Comparison of ENCODE assay signal across 12 mouse cellular contexts in the genomic region with DNA sequence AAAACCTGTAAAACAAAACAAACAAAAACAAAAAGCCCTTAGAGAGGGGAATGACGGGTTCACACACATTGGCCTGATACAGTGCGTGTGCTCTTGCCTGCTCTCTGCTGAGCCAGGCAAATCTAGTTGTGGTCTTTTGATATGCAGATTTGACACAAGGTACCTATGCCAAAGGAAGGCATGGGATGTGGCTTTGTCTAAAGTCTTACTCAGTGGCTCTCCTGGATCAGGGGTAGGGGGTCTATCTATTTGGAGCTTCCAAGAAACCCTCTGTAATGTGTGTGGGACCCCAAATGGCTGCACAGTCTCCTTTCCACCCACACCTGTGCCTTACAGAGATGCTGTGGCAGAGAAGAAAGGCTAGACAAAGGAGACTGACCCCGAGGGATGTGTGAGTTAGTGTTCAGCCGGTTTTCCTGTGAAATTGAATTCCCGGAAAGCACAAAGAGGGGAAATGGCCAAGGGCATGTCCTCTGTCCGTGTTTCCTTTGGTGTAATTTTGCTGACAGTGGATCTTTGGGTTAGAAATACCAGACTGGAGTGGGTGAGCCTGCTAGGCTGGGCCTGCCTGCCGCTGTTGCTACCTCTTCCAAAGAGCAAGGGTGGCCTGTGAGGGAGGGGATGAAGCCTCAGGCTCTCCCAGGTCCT.
A peak's percentile ranks its signal among the peaks of the same experiment; 100 is the strongest.
DNase-seq lines count a peak whose midpoint lies in the region; ATAC-seq and TF ChIP-seq lines count a peak whose summit lies in the region.
"Had no signal": no experiment of that assay in that cellular context is flagged by ENCODE, and none has a peak within 500 bp of the region (broad histone marks: within the 10 kb centered on the region; RNA-seq: fewer than 3 reads in every experiment).

No protein-coding gene starts in this region.

- DNase-seq in heart, postnatal 25 days (ENCODE audit: low spot score): no peak
- DNase-seq in lung, embryonic 14.5 days: peak; percentile 53
- no peak for DNase-seq in lung, adult 18-20 months
- DNase-seq in lung, postnatal 36 days: peak; percentile 3
- DNase-seq in left cerebral cortex, postnatal 10 days (ENCODE audit: extremely low spot score in 1 of 2, low spot score in 2 of 2): no peak
- no peak for DNase-seq in urinary bladder, adult 2 months (ENCODE audit: low spot score)
- DNase-seq: cerebellum, adult 8-10 months; forebrain, postnatal 0 days; thymus, adult 18-20 months had no signal

- no peak overlapping the region for H3K4me2 ChIP-seq in heart, embryonic 12.5 days
- H3K4me2 ChIP-seq in lung, embryonic 14.5 days: no peak overlapping the region
- no peak overlapping the region for H3K4me2 ChIP-seq in heart, embryonic 16.5 days (ENCODE audit: low read depth, low read length)

- 50% methylated on average over 7 of the region's 7 CpGs for WGBS in heart, embryonic 12.5 days
- WGBS in lung, embryonic 14.5 days: 59% methylated on average over 7 of the region's 7 CpGs
- WGBS in heart, embryonic 16.5 days: 53% methylated on average over 7 of the region's 7 CpGs

- H3K27ac ChIP-seq in heart, embryonic 12.5 days (ENCODE audit: poor library complexity, severe bottlenecking): peak overlapping the region; percentile 29; the same call in 1 of the 2 replicates
- H3K27ac ChIP-seq in lung, embryonic 14.5 days (ENCODE audit: low read depth): peak overlapping the region; percentile 50; the same call in 1 of the 2 replicates
- peak overlapping the region; percentile 4; the same call in 1 of the 2 replicates for H3K27ac ChIP-seq in heart, embryonic 16.5 days (ENCODE audit: low read length)

- peak; percentile 45; the same call in 1 of the 2 replicates for ATAC-seq in heart, embryonic 12.5 days (ENCODE audit: insufficient number of reproducible peaks, low FRiP score)
- ATAC-seq in lung, embryonic 14.5 days (ENCODE audit: insufficient read depth): no peak
- ATAC-seq in heart, embryonic 16.5 days (replicated peaks; ENCODE audit: extremely low read depth, insufficient read depth, low FRiP score): no peak; the same call in 1 of the 2 replicates
- ATAC-seq: forebrain, postnatal 0 days; Patski had no signal

- peaks cover 7% of the 10 kb centered on the region; the same call in 1 of the 2 replicates for H3K4me1 ChIP-seq in heart, embryonic 12.5 days (replicated peaks)
- 0 out of 2 replicates have a peak, but pooled peaks cover 2% of the 10 kb centered on the region for H3K4me1 ChIP-seq in lung, embryonic 14.5 days (ENCODE audit: insufficient read depth)
- no peaks in the 10 kb centered on the region for H3K4me1 ChIP-seq in heart, embryonic 16.5 days (ENCODE audit: control insufficient read depth, insufficient read depth, low read length)

- H3K27me3 ChIP-seq in heart, embryonic 12.5 days (replicated peaks): peaks cover 7% of the 10 kb centered on the region; the same call in 1 of the 2 replicates
- H3K27me3 ChIP-seq in lung, embryonic 14.5 days (ENCODE audit: insufficient read depth, low read length): no peaks in the 10 kb centered on the region
- no peaks in the 10 kb centered on the region for H3K27me3 ChIP-seq in heart, embryonic 16.5 days (ENCODE audit: control insufficient read depth, insufficient read depth, low read length)

- no peaks in the 10 kb centered on the region for H3K9me3 ChIP-seq in heart, embryonic 12.5 days (replicated peaks)
- no peaks in the 10 kb centered on the region for H3K9me3 ChIP-seq in lung, embryonic 14.5 days (ENCODE audit: low read depth, low read length)
- H3K9me3 ChIP-seq in heart, embryonic 16.5 days (replicated peaks; ENCODE audit: control insufficient read depth, low read length): no peaks in the 10 kb centered on the region

- intact Hi-C loops in heart, postnatal 25 days (cut with DNase I): no loop called here
- intact Hi-C loops in left cerebral cortex, postnatal 10 days (cut with DNase I): no loop called here

- no peaks in the 10 kb centered on the region for H3K36me3 ChIP-seq in heart, embryonic 12.5 days
- no peaks in the 10 kb centered on the region for H3K36me3 ChIP-seq in lung, embryonic 14.5 days (ENCODE audit: insufficient read depth)
- no peaks in the 10 kb centered on the region for H3K36me3 ChIP-seq in heart, embryonic 16.5 days (ENCODE audit: control insufficient read depth, insufficient read depth)

- H3K9ac ChIP-seq in heart, embryonic 12.5 days: no peak overlapping the region
- H3K9ac ChIP-seq in lung, embryonic 14.5 days: no peak overlapping the region
- H3K9ac ChIP-seq in heart, embryonic 16.5 days (ENCODE audit: low read length): no peak overlapping the region
- H3K9ac ChIP-seq: forebrain, postnatal 0 days had no signal

- H3K4me3 ChIP-seq in heart, embryonic 12.5 days: no peak overlapping the region
- H3K4me3 ChIP-seq in lung, embryonic 14.5 days (ENCODE audit: low read depth, low read length): no peak overlapping the region
- H3K4me3 ChIP-seq in heart, embryonic 16.5 days (ENCODE audit: low read length): no peak overlapping the region

- no peak for TF ChIP-seq CTCF in lung, embryonic 14.5 days (IDR thresholded peaks at IDR 0.05; ENCODE audit: low read depth)

Comparison
In these comparisons a context has a peak if more than half of its experiments do, and no peak if none do; other contexts are left out.
1. DNase-seq: peak in lung, embryonic 14.5 days (single experiment) and lung, postnatal 36 days (single experiment); none in heart, postnatal 25 days (single experiment), lung, adult 18-20 months (0 of 2), left cerebral cortex, postnatal 10 days (0 of 2) and urinary bladder, adult 2 months (single experiment).
2. Peak in every context shown above with its lines, with median percentiles within 50 percentile points of each other: H3K27ac ChIP-seq.